9 mouse cellular contexts compared by ENCODE assay signal in the genomic region with DNA sequence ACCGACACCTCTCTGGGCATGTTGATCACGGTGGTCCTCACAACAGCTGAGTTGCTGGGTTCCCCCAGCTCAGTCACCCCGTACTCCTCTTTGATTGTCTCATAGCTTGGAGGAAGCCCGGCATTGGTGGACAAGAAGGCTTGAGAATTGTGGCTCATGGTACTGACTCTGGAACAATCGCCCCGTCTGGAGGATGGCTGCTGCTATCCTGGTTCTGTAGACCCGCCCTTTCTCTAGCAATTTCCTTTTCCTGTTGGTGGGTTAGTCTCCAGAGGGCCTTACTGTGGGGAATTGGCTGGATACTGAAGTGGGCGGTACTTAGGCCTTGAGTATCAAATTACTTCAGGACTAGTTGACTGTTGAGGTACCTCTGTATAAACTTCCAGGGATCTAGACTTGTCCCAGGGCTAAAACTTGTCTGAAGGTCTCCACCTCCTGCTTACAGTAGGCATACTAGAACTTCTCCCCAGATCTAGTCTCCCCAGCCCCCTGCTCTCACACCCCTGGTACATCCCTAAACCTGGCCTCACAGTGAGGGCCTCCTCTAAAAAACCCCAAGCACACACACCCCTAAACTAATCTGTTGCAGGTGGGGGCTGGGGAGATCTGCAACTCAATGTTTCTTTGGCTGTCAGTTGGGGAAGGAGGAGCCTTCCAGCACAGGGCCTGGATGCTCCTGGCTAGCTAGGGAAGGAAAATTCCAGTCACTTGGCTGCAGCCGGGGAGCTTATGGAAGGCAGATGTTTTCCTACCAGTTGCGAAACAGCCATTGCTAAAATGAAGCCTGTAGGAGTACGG. TPM values are rescaled to one million over a fixed set of nuclear protein-coding genes. Genes with fewer than 3 reads are reported as not detected.
A peak's percentile ranks its signal among the peaks of the same experiment; 100 is the strongest.
DNase-seq lines count a peak whose midpoint lies in the region; ATAC-seq and TF ChIP-seq lines count a peak whose summit lies in the region.
"Had no signal": no experiment of that assay in that cellular context is flagged by ENCODE, and none has a peak within 500 bp of the region (broad histone marks: within the 10 kb centered on the region; RNA-seq: fewer than 3 reads in every experiment).

A gene (minus strand): TSS at position 180 of the 798 bp plus-strand sequence.
A gene (minus strand): TSS at position 230 of the 798 bp plus-strand sequence.

- peak within 1 kb of the TSS; percentile 66 to 78 (median 69) for H3K4me3 ChIP-seq in CH12.LX (replicated peaks in 1 of 3; ENCODE audit: low read depth in 2 of 3, low read length in 2 of 3, poor library complexity in 1 of 3)
- peak within 1 kb of the TSS; percentile 36 for H3K4me3 ChIP-seq in forebrain, embryonic 12.5 days (replicated peaks)
- peak within 1 kb of the TSS; percentile 80 for H3K4me3 ChIP-seq in macrophage (ENCODE audit: inconsistent target)
- H3K4me3 ChIP-seq in stomach, embryonic 15.5 days (replicated peaks) = peak within 1 kb of the TSS; percentile 65

- peak; percentile 70 for TF ChIP-seq POLR2A in CH12.LX (IDR thresholded peaks at IDR 0.05; ENCODE audit: low read depth, low read length)

- peak within 1 kb of the TSS; percentile 48 for H3K4me2 ChIP-seq in CH12.LX (ENCODE audit: insufficient read depth, low read depth, poor library complexity, severe bottlenecking)
- H3K4me2 ChIP-seq in forebrain, embryonic 12.5 days = peak within 1 kb of the TSS; percentile 59
- H3K4me2 ChIP-seq in stomach, embryonic 15.5 days = peak within 1 kb of the TSS; percentile 73

- H3K36me3 ChIP-seq in CH12.LX (replicated peaks in 1 of 2; ENCODE audit: control insufficient read depth in 1 of 2, insufficient read depth in 1 of 2, low read length in 1 of 2) (peaks cover 0 to 28% of the 10 kb centered on the region in 2 experiments), macrophage (ENCODE audit: inconsistent target) (no peaks in the 10 kb centered on the region)
- no peaks in the 10 kb centered on the region for H3K36me3 ChIP-seq in forebrain, embryonic 12.5 days (replicated peaks)
- H3K36me3 ChIP-seq in stomach, embryonic 15.5 days = peaks cover 6% of the 10 kb centered on the region; the same call in 1 of the 2 replicates

- intact Hi-C loops in heart, postnatal 25 days (cut with DNase I) = loop anchor here (5.0 kb wide), 1 partner anchor 216 kb away; a partner anchor contains a TSS

- dilution Hi-C loops in CH12.LX (cut with MboI; ENCODE audit: extremely low pct_ligation_motif_present, extremely low pct_unique_long_range_greater_than_20kb, low sequenced_read_pairs) = no loop called here

- no peak for TF ChIP-seq RAD21 in CH12.LX (IDR thresholded peaks at IDR 0.05; ENCODE audit: low read depth, low read length)

- TF ChIP-seq EP300 in CH12.LX (IDR thresholded peaks at IDR 0.05; ENCODE audit: low read length) = no peak

- TF ChIP-seq CTCF in CH12.LX (conservative IDR thresholded peaks at IDR 0.05 in 1 of 2, IDR thresholded peaks at IDR 0.05 in 1 of 2; ENCODE audit: low read depth in 2 of 2, low read length in 2 of 2) = no peak

- H3K27me3 ChIP-seq in CH12.LX (replicated peaks) = no peaks in the 10 kb centered on the region
- H3K27me3 ChIP-seq in forebrain, embryonic 12.5 days = peaks cover 15% of the 10 kb centered on the region; the same call in 1 of the 2 replicates
- no peaks in the 10 kb centered on the region for H3K27me3 ChIP-seq in stomach, embryonic 15.5 days (replicated peaks)

- peaks cover 3 to 47% of the 10 kb centered on the region in 2 experiments for H3K4me1 ChIP-seq in CH12.LX (ENCODE audit: control insufficient read depth in 1 of 2, insufficient read depth in 2 of 2)
- peaks cover 28% of the 10 kb centered on the region for H3K4me1 ChIP-seq in forebrain, embryonic 12.5 days
- peaks cover 45% of the 10 kb centered on the region for H3K4me1 ChIP-seq in stomach, embryonic 15.5 days

- peak; percentile 86 for DNase-seq in CH12.LX (ENCODE audit: extremely low read depth)
- DNase-seq in adrenal gland, adult 18-20 months (ENCODE audit: low spot score in 2 of 2) = peak; percentile 57 to 61
- peak; percentile 84 for DNase-seq in heart, postnatal 25 days (ENCODE audit: low spot score)
- DNase-seq in kidney, postnatal 4 days = peak; percentile 83 to 88
- no peak for DNase-seq in spleen, postnatal 14 days (ENCODE audit: low spot score in 2 of 2)

- ATAC-seq in forebrain, embryonic 12.5 days (ENCODE audit: low FRiP score) = 0 out of 2 replicates have a peak, but pooled peaks have one; percentile 39
- peak; percentile 90 for ATAC-seq in stomach, embryonic 15.5 days (ENCODE audit: insufficient read depth, low FRiP score, low read depth)

- in situ Hi-C loops in CH12.LX (cut with MboI; ENCODE audit: low pct_ligation_motif_present, low pct_unique_long_range_greater_than_20kb, low sequenced_read_pairs) = loop anchor here (5.0 kb wide), 2 partner anchors 56 to 96 kb away; a partner anchor contains a TSS

- 25% methylated on average over 11 of the region's 11 CpGs for WGBS in forebrain, embryonic 12.5 days
- WGBS in macrophage (ENCODE audit: missing documents) = 13% methylated on average over 11 of the region's 11 CpGs
- WGBS in stomach, embryonic 15.5 days = 2% methylated on average over 11 of the region's 11 CpGs

- H3K9ac ChIP-seq in CH12.LX (ENCODE audit: insufficient read depth, low read depth) = peak within 1 kb of the TSS; percentile 36
- peak within 1 kb of the TSS; percentile 51; the same call in 1 of the 2 replicates for H3K9ac ChIP-seq in forebrain, embryonic 12.5 days
- peak within 1 kb of the TSS; percentile 67 for H3K9ac ChIP-seq in stomach, embryonic 15.5 days

- no peaks in the 10 kb centered on the region for H3K9me3 ChIP-seq in CH12.LX (replicated peaks; ENCODE audit: low read length)
- H3K9me3 ChIP-seq in forebrain, embryonic 12.5 days = no peaks in the 10 kb centered on the region
- no peaks in the 10 kb centered on the region for H3K9me3 ChIP-seq in stomach, embryonic 15.5 days

- peak within 1 kb of the TSS; percentile 78 for H3K27ac ChIP-seq in CH12.LX (ENCODE audit: insufficient read depth, low read depth)
- H3K27ac ChIP-seq in forebrain, embryonic 12.5 days = peak within 1 kb of the TSS; percentile 33; the same call in 1 of the 2 replicates
- peak within 1 kb of the TSS; percentile 94 for H3K27ac ChIP-seq in macrophage
- H3K27ac ChIP-seq in stomach, embryonic 15.5 days = peak within 1 kb of the TSS; percentile 97

- H3K79me2 ChIP-seq in CH12.LX (replicated peaks; ENCODE audit: control insufficient read depth, extremely low read depth, insufficient read depth, poor library complexity, severe bottlenecking) = peaks cover 5% of the 10 kb centered on the region; the same call in 1 of the 2 replicates
- peaks cover 40% of the 10 kb centered on the region for H3K79me2 ChIP-seq in macrophage (ENCODE audit: inconsistent target)

TF ChIP-seq in CH12.LX, 34 proteins besides CTCF, POLR2A, EP300 and RAD21:
- TF ChIP-seq SIN3A (IDR thresholded peaks at IDR 0.05; ENCODE audit: low read length) (0 out of 2 replicates have a peak, but pooled peaks have one; percentile 16), TCF12 (IDR thresholded peaks at IDR 0.05; ENCODE audit: low read depth, low read length) (0 out of 2 replicates have a peak, but pooled peaks have one; percentile 15), PAX5 (IDR thresholded peaks at IDR 0.05; ENCODE audit: low read length) (no peak), HCFC1 (IDR thresholded peaks at IDR 0.05; ENCODE audit: low read depth, low read length) (0 out of 2 replicates have a peak, but pooled peaks have one; percentile 13), ELF1 (IDR thresholded peaks at IDR 0.05; ENCODE audit: low read depth, low read length) (0 out of 2 replicates have a peak, but pooled peaks have one; percentile 9), ZNF384 (IDR thresholded peaks at IDR 0.05; ENCODE audit: low read depth, low read length) (no peak), MYC (IDR thresholded peaks at IDR 0.05; ENCODE audit: low read depth, low read length) (0 out of 2 replicates have a peak, but pooled peaks have one; percentile 39), CHD1 (IDR thresholded peaks at IDR 0.05; ENCODE audit: low read depth, low read length) (0 out of 2 replicates have a peak, but pooled peaks have one; percentile 10), ZC3H11A (IDR thresholded peaks at IDR 0.05; ENCODE audit: low read depth, low read length) (no peak), UBTF (IDR thresholded peaks at IDR 0.05; ENCODE audit: low read depth, low read length) (no peak), TBP (conservative IDR thresholded peaks at IDR 0.05; ENCODE audit: low read depth, low read length) (peak; percentile 39; the same call in 1 of the 2 replicates)

RNA-seq across cellular contexts. Expression of the first gene that starts in this region (rescaled TPM):
- total RNA-seq in CH12.LX (2012; rRNA removed) (not detected in 2 replicates), CH12.LX (2014; rRNA removed) (not detected in 2 replicates)
- polyA plus RNA-seq in CH12.LX (2012; ENCODE audit: insufficient read length, low read depth) (not detected in 2 replicates), macrophage (2018) (0.87 TPM in 1 of 3 replicates, not detected in the others)
- 1 to 10 TPM in 1 of 2 experiments, not detected in 1; 1.2 TPM for total RNA-seq in adrenal gland, adult 18-20 months (2021)
- not detected in 2 replicates for polyA plus RNA-seq in forebrain, embryonic 12.5 days (2016; fragmentation: Nextera tagmentation; extraction: Ambion mirVana)
- not detected for total RNA-seq in heart, postnatal 25 days (2021)
- 1 to 10 TPM in 5 of 26 experiments, not detected in 21; 3.0 to 7.9 (median 4.0) TPM for total RNA-seq in macrophage (2018; cell fraction: chromatin; rRNA removed)
- under 1 TPM in 3 of 26 experiments, not detected in 23; 0.42 to 0.77 (median 0.47) TPM for total RNA-seq in macrophage (2018; cell fraction: cytosol; rRNA removed)
- 1 to 10 TPM in 3 of 26 experiments, not detected in 23; 3.0 to 3.6 (median 3.0) TPM for total RNA-seq in macrophage (2018; cell fraction: nucleus; rRNA removed)
- 0.40 and 0.71 TPM in 2 replicates for polyA plus RNA-seq in stomach, embryonic 15.5 days (2015; fragmentation: Nextera tagmentation; extraction: Ambion mirVana)
- total RNA-seq: left cerebral cortex, postnatal 10 days had no signal

RNA-seq across cellular contexts. Expression of the second gene that starts in this region (rescaled TPM):
- 128 and 136 TPM in 2 replicates for total RNA-seq in CH12.LX (2012; rRNA removed)
- total RNA-seq in CH12.LX (2014; rRNA removed) = 314 and 381 TPM in 2 replicates
- 159 and 213 TPM in 2 replicates for polyA plus RNA-seq in CH12.LX (2012; ENCODE audit: insufficient read length, low read depth)
- 100 to 1,000 TPM; 433 to 585 TPM for total RNA-seq in adrenal gland, adult 18-20 months (2021)
- polyA plus RNA-seq in forebrain, embryonic 12.5 days (2016; fragmentation: Nextera tagmentation; extraction: Ambion mirVana) = 178 and 217 TPM in 2 replicates
- total RNA-seq in heart, postnatal 25 days (2021) = 100 to 1,000 TPM in 1 of 2 experiments, 10 to 100 TPM in 1; 96.7 to 116 TPM
- total RNA-seq in macrophage (2018; cell fraction: chromatin; rRNA removed) = 100 to 1,000 TPM in 1 of 26 experiments, 10 to 100 TPM in 25; 15.1 to 108 (median 29.7) TPM
- 1,000 to 10,000 TPM in 1 of 26 experiments, 100 to 1,000 TPM in 25; 564 to 1,058 (median 751) TPM for total RNA-seq in macrophage (2018; cell fraction: cytosol; rRNA removed)
- total RNA-seq in macrophage (2018; cell fraction: nucleus; rRNA removed) = 100 to 1,000 TPM in 25 of 26 experiments, 10 to 100 TPM in 1; 46.7 to 361 (median 143) TPM
- polyA plus RNA-seq in macrophage (2018) = 471 to 1,093 TPM (median 749 TPM) in 3 replicates
- polyA plus RNA-seq in stomach, embryonic 15.5 days (2015; fragmentation: Nextera tagmentation; extraction: Ambion mirVana) = 1,181 and 1,379 TPM in 2 replicates

Comparison
In these comparisons a context has a peak if more than half of its experiments do, and no peak if none do; other contexts are left out.
1. DNase-seq: peak in CH12.LX (single experiment), adrenal gland, adult 18-20 months (2 of 2), heart, postnatal 25 days (single experiment) and kidney, postnatal 4 days (2 of 2); none in spleen, postnatal 14 days (0 of 2).
2. H3K27ac ChIP-seq: peak in every context shown above with its lines; median percentile 97 in stomach, embryonic 15.5 days; 94 in macrophage; 78 in CH12.LX; 33 in forebrain, embryonic 12.5 days.
3. Peak in every context shown above with its lines, with median percentiles within 50 percentile points of each other: H3K4me2 ChIP-seq, H3K4me3 ChIP-seq and H3K9ac ChIP-seq.